Mouse (Mus musculus) lung, embryonic 14.5 days (tissue): Measurements from ENCODE around the gene Necab3. TPM values are rescaled to one million over a fixed set of nuclear protein-coding genes. Genes with fewer than 3 reads are reported as not detected.
A peak's percentile ranks its signal among the peaks of the same experiment; 100 is the strongest.

Source experiments
- ATAC-seq: fragments of 200-750 bp; cut with Nextera tagmentation; 2 replicates; pipeline ENCODE4 v1.8.0; 2017; ENCODE audit warnings: mild to moderate bottlenecking, moderate TSS enrichment, moderate library complexity; ENCODE audit not compliant: insufficient read depth
- DNase-seq: peaks from one replicate; pipeline ENCODE4 v3.0.0-alpha.2; 2015
- H3K27ac ChIP-seq: fragments of 300-500 bp; sonication (generic); 2 replicates; pipeline ENCODE4 v1.5.1; 2014; ENCODE audit warnings: low read depth, mild to moderate bottlenecking, moderate library complexity
- H3K27me3 ChIP-seq: fragments of 300-500 bp; sonication (generic); 2 replicates; pipeline ENCODE4 v1.6.1; 2014; ENCODE audit warnings: low read length, control low read depth; ENCODE audit not compliant: insufficient read depth
- H3K36me3 ChIP-seq: fragments of 300-500 bp; sonication (generic); 2 replicates; pipeline ENCODE4 v1.6.1; 2014; ENCODE audit warnings: control low read depth; ENCODE audit not compliant: insufficient read depth
- H3K4me1 ChIP-seq: fragments of 300-500 bp; sonication (generic); 2 replicates; pipeline ENCODE4 v1.6.1; 2014; ENCODE audit warnings: antibody characterized with exemption, control low read depth; ENCODE audit not compliant: insufficient read depth
- H3K4me2 ChIP-seq: fragments of 300-500 bp; sonication (generic); 2 replicates; pipeline ENCODE4 v1.6.1; 2014; ENCODE audit warnings: mild to moderate bottlenecking
- H3K4me3 ChIP-seq: fragments of 300-500 bp; sonication (generic); 2 replicates; pipeline ENCODE4 v1.5.1; 2014; ENCODE audit warnings: low read depth, low read length
- H3K9ac ChIP-seq: fragments of 300-500 bp; sonication (generic); 2 replicates; pipeline ENCODE4 v1.6.1; 2014
- H3K9me3 ChIP-seq: fragments of 300-500 bp; sonication (generic); 2 replicates; pipeline ENCODE4 v1.6.1; 2016; ENCODE audit warnings: low read depth, low read length, control low read depth
- CTCF ChIP-seq: IDR thresholded peaks from 2 replicates; pipeline ENCODE4 v1.5.1; 2016; ENCODE audit warnings: antibody characterized with exemption, low read depth
- WGBS: fragments of 180-500 bp; shearing (Covaris S2); extraction: QIAGEN DNeasy Blood & Tissue Kit; methylation state at CpG from one replicate; pipeline ENCODE4 v1.1.7; 2014; 5-methylcytosine and 5-hydroxymethylcytosine counted together
- polyA plus RNA-seq: library from polyadenylated mRNA; unstranded; fragments of >200 nt; fragmentation: Nextera tagmentation; extraction: Ambion mirVana; gene quantifications from 2 replicates; pipeline ENCODE4 v1.2.1, GENCODE M21; 2014

Gene Necab3
- polyA plus RNA-seq, 1 experiment from 2014 or later = 2.6 TPM

DNA sequence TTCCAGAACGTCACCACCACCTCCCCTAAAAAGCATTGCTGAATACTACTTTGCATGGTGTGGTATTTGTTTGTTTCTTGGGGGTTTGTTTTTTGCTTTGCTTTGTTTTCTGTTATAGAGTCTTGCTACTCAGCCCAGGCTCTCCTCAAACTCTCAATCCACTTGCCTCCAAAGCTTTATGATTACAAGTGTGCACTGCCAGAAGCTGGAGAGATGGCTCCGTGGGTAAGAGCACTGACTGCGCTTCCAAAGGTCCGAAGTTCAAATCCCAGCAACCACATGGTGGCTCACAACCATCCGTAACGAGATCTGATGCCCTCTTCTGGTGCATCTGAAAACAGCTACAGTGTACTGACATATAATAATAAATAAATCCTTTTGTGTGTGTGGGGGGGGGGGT is 41.9 kb upstream of the Necab3 start:
- ATAC-seq = no peak
- WGBS = 53% methylated on average over 6 of the region's 6 CpGs
- Histone ChIP-seq H3K4me2 (no peak overlapping the region), H3K27ac (no peak overlapping the region), H3K4me3 (no peak overlapping the region), H3K4me1 (0 out of 2 replicates have a peak, but pooled peaks cover 4% of the 10 kb centered on the region), H3K36me3 (no peaks in the 10 kb centered on the region), H3K27me3 (no peaks in the 10 kb centered on the region), H3K9ac (no peak overlapping the region), H3K9me3 (no peaks in the 10 kb centered on the region)
- no peak for TF ChIP-seq CTCF
- DNase-seq = no peak

DNA sequence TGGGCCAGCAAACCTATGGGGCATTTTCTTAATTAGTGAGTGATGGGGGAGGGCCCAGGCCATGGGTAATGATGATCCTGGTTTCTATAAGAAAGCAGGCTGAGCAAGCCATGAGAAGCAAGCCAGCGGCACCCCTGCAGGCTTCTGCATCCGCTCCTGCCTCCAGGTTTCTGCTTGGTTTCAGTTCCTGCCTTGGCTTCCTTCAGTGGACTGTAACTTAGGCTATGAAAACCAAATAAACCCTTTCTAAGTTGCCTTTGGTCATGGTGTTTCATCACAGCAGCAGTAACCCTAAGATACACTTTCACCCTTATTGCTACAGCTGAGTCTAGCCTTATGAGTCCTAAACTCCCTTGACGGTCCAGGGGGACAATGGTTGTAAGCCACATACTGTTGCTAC is 38.7 kb upstream of the Necab3 start:
- WGBS = 83% methylated on average over 3 of the region's 3 CpGs
- Histone ChIP-seq H3K4me1 (no peaks in the 10 kb centered on the region), H3K27ac (no peak overlapping the region), H3K27me3 (no peaks in the 10 kb centered on the region), H3K9ac (no peak overlapping the region), H3K4me2 (no peak overlapping the region), H3K36me3 (no peaks in the 10 kb centered on the region), H3K9me3 (no peaks in the 10 kb centered on the region; the same call in 1 of the 2 replicates), H3K4me3 (no peak overlapping the region)
- ATAC-seq (no peak), DNase-seq (no peak)
- no peak for TF ChIP-seq CTCF

DNA sequence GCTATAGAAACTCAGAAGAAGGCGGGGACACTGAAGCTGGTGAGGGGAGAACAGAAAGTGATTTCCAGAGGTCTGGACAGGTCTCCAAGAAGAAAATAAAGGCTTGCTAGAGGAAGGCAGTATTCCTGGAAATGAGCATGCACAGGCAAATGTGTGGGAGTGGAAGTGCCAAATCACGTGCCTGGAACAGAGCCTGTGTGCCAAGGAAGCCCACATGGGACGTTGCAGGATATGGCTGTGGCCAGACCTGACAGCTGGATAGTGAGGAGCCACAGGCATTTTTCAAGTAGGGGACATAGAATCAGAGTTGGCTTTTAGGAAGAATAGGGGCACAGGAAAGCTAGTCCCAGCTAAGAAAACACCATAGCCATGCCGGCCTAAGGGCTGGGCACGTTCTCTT is 37.1 kb upstream of the Necab3 start:
- Histone ChIP-seq H3K4me3 (no peak overlapping the region), H3K9ac (no peak overlapping the region), H3K4me1 (no peaks in the 10 kb centered on the region), H3K4me2 (no peak overlapping the region), H3K36me3 (no peaks in the 10 kb centered on the region), H3K27ac (no peak overlapping the region), H3K27me3 (no peaks in the 10 kb centered on the region), H3K9me3 (no peaks in the 10 kb centered on the region; the same call in 1 of the 2 replicates)
- ATAC-seq (no peak), DNase-seq (no peak)
- WGBS = 70% methylated on average over 5 of the region's 5 CpGs
- TF ChIP-seq CTCF = no peak

GRCm38 (mm10) chr2:154593025-154593424 is 34.3 kb upstream of the Necab3 start:
- no peaks in the 10 kb centered on the region for H3K4me1 ChIP-seq
- peak; percentile 63 for DNase-seq
- WGBS = 61% methylated on average over 3 of the region's 3 CpGs
- H3K9ac ChIP-seq = no peak overlapping the region
- no peak overlapping the region for H3K4me3 ChIP-seq
- no peaks in the 10 kb centered on the region; the same call in 1 of the 2 replicates for H3K9me3 ChIP-seq
- no peaks in the 10 kb centered on the region for H3K36me3 ChIP-seq
- H3K27ac ChIP-seq = no peak overlapping the region
- TF ChIP-seq CTCF = peak; percentile 68
- no peaks in the 10 kb centered on the region for H3K27me3 ChIP-seq
- no peak overlapping the region for H3K4me2 ChIP-seq
- ATAC-seq = peak; percentile 11; the same call in 1 of the 2 replicates

- ATAC-seq = no peak
- Histone ChIP-seq H3K9ac (no peak overlapping the region), H3K36me3 (0 out of 2 replicates have a peak, but pooled peaks cover 6% of the 10 kb centered on the region), H3K4me2 (no peak overlapping the region), H3K4me3 (no peak overlapping the region), H3K27me3 (no peaks in the 10 kb centered on the region), H3K4me1 (no peaks in the 10 kb centered on the region), H3K27ac (no peak overlapping the region), H3K9me3 (no peaks in the 10 kb centered on the region; the same call in 1 of the 2 replicates)
- TF ChIP-seq CTCF = no peak
- 80% methylated on average over 3 of the region's 3 CpGs for WGBS
- no peak for DNase-seq
Measured at GRCm38 (mm10) chr2:154591239-154591638, 32.5 kb upstream of the Necab3 start.

DNA sequence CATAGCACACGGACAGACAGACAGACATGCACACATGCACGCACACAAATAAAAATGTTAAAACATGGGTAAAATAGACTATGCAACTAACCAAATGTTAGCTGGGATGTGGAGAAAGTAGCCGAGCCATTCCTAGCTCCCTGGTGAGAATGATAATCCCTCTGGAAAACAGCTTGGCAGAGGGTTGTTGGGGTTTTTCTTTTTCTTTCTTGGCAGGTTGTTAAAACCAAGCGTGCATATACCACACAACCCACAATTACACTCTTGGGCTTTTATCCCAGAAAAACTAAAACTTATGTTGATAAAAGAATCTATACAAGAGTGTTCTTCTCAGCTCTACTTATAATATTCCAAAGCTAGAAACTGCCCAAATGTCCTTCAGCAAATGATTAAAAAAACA is 30.4 kb upstream of the Necab3 start:
- Histone ChIP-seq H3K4me3 (no peak overlapping the region), H3K27ac (no peak overlapping the region), H3K4me1 (0 out of 2 replicates have a peak, but pooled peaks cover 2% of the 10 kb centered on the region), H3K27me3 (no peaks in the 10 kb centered on the region), H3K9ac (no peak overlapping the region), H3K36me3 (0 out of 2 replicates have a peak, but pooled peaks cover 6% of the 10 kb centered on the region), H3K4me2 (no peak overlapping the region), H3K9me3 (no peaks in the 10 kb centered on the region; the same call in 1 of the 2 replicates)
- TF ChIP-seq CTCF = no peak
- DNase-seq (no peak), ATAC-seq (no peak)
- 77% methylated on average over 4 of the region's 4 CpGs for WGBS

DNA sequence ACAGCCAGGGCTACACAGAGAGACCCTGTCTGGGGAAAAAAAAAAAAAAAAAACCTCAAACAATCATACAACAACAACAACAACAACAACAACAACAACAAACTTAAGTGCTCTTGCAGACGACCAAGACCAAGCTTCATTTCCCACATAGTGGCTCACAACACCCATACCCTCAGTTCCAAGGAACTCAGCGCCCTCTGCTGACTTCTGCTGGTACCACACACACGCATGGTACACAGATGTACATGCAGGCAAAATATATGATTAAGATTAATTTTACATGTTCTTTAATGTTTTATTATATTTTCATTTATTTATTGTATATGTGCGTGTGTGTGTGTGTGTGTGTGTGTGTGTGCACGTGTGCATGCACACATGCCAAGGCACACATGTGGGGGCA is 27.7 kb upstream of the Necab3 start:
- H3K27ac ChIP-seq = no peak overlapping the region
- 0 out of 2 replicates have a peak, but pooled peaks cover 6% of the 10 kb centered on the region for H3K36me3 ChIP-seq
- no peak for ATAC-seq

More for the DNA sequence above, 27.7 kb upstream of the Necab3 start:
- WGBS = 72% methylated on average over 5 of the region's 5 CpGs
- Histone ChIP-seq H3K27me3 (no peaks in the 10 kb centered on the region), H3K9ac (no peak overlapping the region), H3K4me2 (no peak overlapping the region), H3K4me1 (peaks cover 5% of the 10 kb centered on the region; the same call in 1 of the 2 replicates), H3K9me3 (no peaks in the 10 kb centered on the region), H3K4me3 (no peak overlapping the region)
- peak; percentile 69 for DNase-seq
- TF ChIP-seq CTCF = peak; percentile 65
